Mouse (Mus musculus): ENCODE measurements around the gene Stx1b.

DNA sequence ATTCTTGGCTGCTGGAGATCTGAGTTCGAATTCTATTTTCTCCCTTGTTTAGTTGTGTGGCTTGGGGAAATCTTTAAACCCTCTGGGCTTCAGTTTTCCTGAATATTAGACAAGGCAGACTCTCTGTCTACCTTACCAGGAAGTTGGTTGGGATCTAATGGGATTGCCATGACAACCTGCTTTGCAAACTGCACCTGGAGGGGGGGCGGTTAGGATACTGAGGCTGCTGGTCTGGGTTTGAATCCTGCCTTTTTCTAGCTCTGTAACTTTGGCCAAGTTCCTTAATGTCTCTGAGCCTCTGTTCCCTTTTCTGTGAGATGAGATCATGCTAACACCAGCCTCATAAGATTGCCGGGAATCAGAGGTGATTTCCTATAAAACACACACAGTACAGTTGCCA is 1.9 kb downstream of the Stx1b start:
- no peak for TF ChIP-seq POLR2A (IDR thresholded peaks at IDR 0.05; ENCODE audit: borderline replicate concordance, extremely low read depth, insufficient read depth, insufficient read length, poor library complexity, severe bottlenecking)
- TF ChIP-seq CTCF (IDR thresholded peaks at IDR 0.05; ENCODE audit: borderline replicate concordance, extremely low read depth, insufficient read depth, insufficient read length), result no peak

Data from brain, embryonic 14.5 days (tissue).